Mouse (Mus musculus) neural tube, embryonic 15.5 days (tissue): ENCODE results near the gene Gls2. TPM values are rescaled to one million over a fixed set of nuclear protein-coding genes. Genes with fewer than 3 reads are reported as not detected.

Experiments
- ATAC-seq: fragments of 200-750 bp; cut with Nextera tagmentation; 2 replicates; pipeline ENCODE4 v1.8.0; 2017; ENCODE audit warnings: mild to moderate bottlenecking, moderate TSS enrichment, moderate library complexity; ENCODE audit not compliant: low FRiP score
- H3K27ac ChIP-seq: fragments of 300-500 bp; sonication (generic); replicated peaks from 2 replicates; pipeline ENCODE4 v1.5.1; 2015; ENCODE audit warnings: mild to moderate bottlenecking, inconsistent platforms
- H3K27me3 ChIP-seq: fragments of 300-500 bp; sonication (generic); replicated peaks from 2 replicates; pipeline ENCODE4 v1.6.1; 2015; ENCODE audit warnings: inconsistent platforms
- H3K36me3 ChIP-seq: fragments of 300-500 bp; sonication (generic); 2 replicates; pipeline ENCODE4 v1.6.1; 2015; ENCODE audit warnings: inconsistent platforms
- H3K4me1 ChIP-seq: fragments of 300-500 bp; sonication (generic); 2 replicates; pipeline ENCODE4 v1.6.1; 2015; ENCODE audit warnings: inconsistent platforms
- H3K4me2 ChIP-seq: fragments of 300-500 bp; sonication (generic); 2 replicates; pipeline ENCODE4 v1.6.1; 2015; ENCODE audit warnings: inconsistent platforms, mild to moderate bottlenecking, moderate library complexity
- H3K4me3 ChIP-seq: fragments of 300-500 bp; sonication (generic); replicated peaks from 2 replicates; pipeline ENCODE4 v1.5.1; 2015; ENCODE audit warnings: mild to moderate bottlenecking, inconsistent platforms
- H3K9ac ChIP-seq: fragments of 300-500 bp; sonication (generic); replicated peaks from 2 replicates; pipeline ENCODE4 v1.6.1; 2015; ENCODE audit warnings: mild to moderate bottlenecking, inconsistent platforms
- H3K9me3 ChIP-seq: fragments of 300-500 bp; sonication (generic); replicated peaks from 2 replicates; pipeline ENCODE4 v1.6.1; 2016; ENCODE audit warnings: inconsistent platforms
- WGBS: fragments of 180-500 bp; shearing (Covaris S2); methylation state at CpG from one replicate; pipeline ENCODE4 v1.1.7; 2015; ENCODE audit warnings: mixed read lengths; 5-methylcytosine and 5-hydroxymethylcytosine counted together
- polyA plus RNA-seq: library from polyadenylated mRNA; unstranded; fragments of >200 nt; fragmentation: Nextera tagmentation; extraction: Ambion mirVana; gene quantifications from 2 replicates; pipeline ENCODE4 v1.2.1, GENCODE M21; 2015

Gene Gls2
- polyA plus RNA-seq, 1 experiment from 2014 or later, result 2.8 TPM

- H3K36me3 ChIP-seq, result no peaks in the 10 kb centered on the region
- no peak overlapping the region for H3K4me3 ChIP-seq
- no peak for ATAC-seq
- no peaks in the 10 kb centered on the region for H3K4me1 ChIP-seq
- no peaks in the 10 kb centered on the region for H3K9me3 ChIP-seq
- H3K27ac ChIP-seq, result no peak overlapping the region
- H3K27me3 ChIP-seq, result 0 out of 2 replicates have a peak, but pooled peaks cover 5% of the 10 kb centered on the region
- H3K9ac ChIP-seq, result no peak overlapping the region
- H3K4me2 ChIP-seq, result no peak overlapping the region
- WGBS, result 95% methylated on average over 18 of the region's 18 CpGs
Measured at GRCm38 (mm10) chr10:128218387-128219117, 24.3 kb downstream of the Gls2 start.

- Histone ChIP-seq H3K27me3 (no peaks in the 10 kb centered on the region), H3K4me1 (no peaks in the 10 kb centered on the region), H3K9ac (no peak overlapping the region), H3K36me3 (no peaks in the 10 kb centered on the region), H3K9me3 (no peaks in the 10 kb centered on the region), H3K4me3 (no peak overlapping the region), H3K4me2 (no peak overlapping the region), H3K27ac (no peak overlapping the region)
- 71% methylated on average over 16 of the region's 16 CpGs for WGBS
- no peak for ATAC-seq
Measured at GRCm38 (mm10) chr10:128221533-128222286, 27.5 kb downstream of the Gls2 start.

GRCm38 (mm10) chr10:128225064-128225463, 30.8 kb downstream of the Gls2 start:
- no peaks in the 10 kb centered on the region for H3K27me3 ChIP-seq
- H3K9ac ChIP-seq, result no peak overlapping the region
- H3K9me3 ChIP-seq, result no peaks in the 10 kb centered on the region
- no peaks in the 10 kb centered on the region for H3K4me1 ChIP-seq
- H3K4me3 ChIP-seq, result no peak overlapping the region
- 58% methylated on average over 5 of the region's 5 CpGs for WGBS
- no peak overlapping the region for H3K4me2 ChIP-seq
- H3K27ac ChIP-seq, result no peak overlapping the region
- H3K36me3 ChIP-seq, result no peaks in the 10 kb centered on the region
- ATAC-seq, result no peak

GRCm38 (mm10) chr10:128225538-128225937, 31.3 kb downstream of the Gls2 start, which contains the start of gene Mip:
Gene Mip, plus strand, starts transcription at chr10:128225838.
- Histone ChIP-seq H3K4me1 (no peaks in the 10 kb centered on the region), H3K4me2 (no peak within 1 kb of the TSS), H3K9ac (no peak within 1 kb of the TSS), H3K27ac (no peak within 1 kb of the TSS), H3K9me3 (no peaks in the 10 kb centered on the region), H3K4me3 (no peak within 1 kb of the TSS), H3K36me3 (no peaks in the 10 kb centered on the region), H3K27me3 (no peaks in the 10 kb centered on the region)
- no peak for ATAC-seq
- 41% methylated on average over 4 of the region's 4 CpGs for WGBS

DNA sequence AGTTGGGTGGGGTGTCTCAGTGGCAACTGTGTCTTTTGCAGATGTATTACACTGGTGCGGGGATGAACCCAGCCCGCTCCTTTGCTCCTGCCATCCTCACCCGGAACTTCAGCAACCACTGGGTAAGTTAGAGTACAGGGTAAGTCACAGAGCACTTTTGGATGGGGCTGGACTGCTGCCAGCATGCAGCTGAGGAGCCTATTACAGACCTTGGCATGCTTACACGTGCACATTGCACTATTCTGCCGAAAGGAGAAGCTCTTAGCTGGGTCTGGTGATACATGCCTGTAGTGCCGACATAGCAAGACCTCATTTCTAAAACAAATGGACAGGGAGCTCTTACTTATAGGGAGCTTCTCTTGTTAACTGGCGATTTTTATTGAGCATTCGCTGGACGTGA, 33.3 kb downstream of the Gls2 start:
- Histone ChIP-seq H3K27me3 (no peaks in the 10 kb centered on the region), H3K4me2 (no peak overlapping the region), H3K36me3 (no peaks in the 10 kb centered on the region), H3K27ac (no peak overlapping the region), H3K9ac (no peak overlapping the region), H3K4me1 (peaks cover 7% of the 10 kb centered on the region), H3K9me3 (no peaks in the 10 kb centered on the region), H3K4me3 (no peak overlapping the region)
- WGBS, result 82% methylated on average over 9 of the region's 9 CpGs
- ATAC-seq, result no peak

DNA sequence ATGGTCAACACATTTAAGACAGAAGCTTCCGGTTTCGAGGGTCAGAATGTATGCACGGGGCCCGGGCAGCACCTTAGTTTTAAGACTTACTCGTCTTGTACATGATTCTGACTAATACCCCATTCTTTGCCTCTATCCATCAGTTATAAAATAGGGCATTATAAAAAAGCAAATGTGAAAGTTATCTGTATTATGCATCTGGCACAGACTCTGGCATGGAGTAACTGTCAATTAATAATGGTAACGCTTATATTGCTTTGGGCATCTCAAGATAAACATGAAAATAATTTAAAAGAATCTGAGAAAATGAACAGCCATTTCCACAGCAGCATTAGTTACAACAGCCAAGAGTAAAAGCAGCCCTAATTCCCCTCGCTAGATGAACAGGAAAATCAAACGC, 33.8 kb downstream of the Gls2 start:
- H3K9me3 ChIP-seq, result no peaks in the 10 kb centered on the region
- no peak overlapping the region for H3K9ac ChIP-seq
- H3K27ac ChIP-seq, result no peak overlapping the region
- H3K4me3 ChIP-seq, result no peak overlapping the region
- no peak overlapping the region for H3K4me2 ChIP-seq
- H3K27me3 ChIP-seq, result no peaks in the 10 kb centered on the region
- no peaks in the 10 kb centered on the region for H3K36me3 ChIP-seq
- WGBS, result 97% methylated on average over 8 of the region's 8 CpGs
- ATAC-seq, result no peak
- H3K4me1 ChIP-seq, result peaks cover 11% of the 10 kb centered on the region

- H3K9me3 ChIP-seq, result no peaks in the 10 kb centered on the region
- no peak overlapping the region for H3K9ac ChIP-seq
- no peak for ATAC-seq
- H3K36me3 ChIP-seq, result no peaks in the 10 kb centered on the region
- WGBS, result 77% methylated on average over 12 of the region's 12 CpGs
- no peak overlapping the region for H3K4me3 ChIP-seq
- no peak overlapping the region for H3K27ac ChIP-seq
- peaks cover 12% of the 10 kb centered on the region for H3K4me1 ChIP-seq
- H3K27me3 ChIP-seq, result no peaks in the 10 kb centered on the region
- H3K4me2 ChIP-seq, result no peak overlapping the region
Measured at GRCm38 (mm10) chr10:128230582-128230981, 36.3 kb downstream of the Gls2 start.

- no peak for ATAC-seq
- 0 out of 2 replicates have a peak overlapping the region, but pooled peaks have one; percentile 79 for H3K9ac ChIP-seq
- WGBS, result 16% methylated on average over 5 of the region's 5 CpGs
Measured at GRCm38 (mm10) chr10:128231146-128231545, 36.9 kb downstream of the Gls2 start.

GRCm38 (mm10) chr10:128231697-128232419, 37.6 kb downstream of the Gls2 start, which contains the start of gene Timeless:
Gene Timeless, plus strand, starts transcription at chr10:128232065.
- Histone ChIP-seq H3K27ac (peak within 1 kb of the TSS; percentile 94), H3K9ac (peak within 1 kb of the TSS; percentile 79), H3K4me1 (peaks cover 12% of the 10 kb centered on the region), H3K4me2 (peak within 1 kb of the TSS; percentile 73), H3K27me3 (no peaks in the 10 kb centered on the region), H3K36me3 (no peaks in the 10 kb centered on the region), H3K4me3 (peak within 1 kb of the TSS; percentile 88), H3K9me3 (no peaks in the 10 kb centered on the region)
- ATAC-seq, result peak; percentile 96
- under 1% methylated on average over 54 of the region's 58 CpGs for WGBS

More at GRCm38 (mm10) chr10:128231146-128231545, 36.9 kb downstream of the Gls2 start:
- Histone ChIP-seq H3K9me3 (no peaks in the 10 kb centered on the region), H3K4me2 (peak overlapping the region; percentile 73), H3K4me3 (peak overlapping the region; percentile 88), H3K27me3 (no peaks in the 10 kb centered on the region), H3K4me1 (peaks cover 12% of the 10 kb centered on the region), H3K36me3 (no peaks in the 10 kb centered on the region), H3K27ac (no peak overlapping the region; the same call in 1 of the 2 replicates)

- H3K27me3 ChIP-seq, result no peaks in the 10 kb centered on the region
- no peaks in the 10 kb centered on the region for H3K36me3 ChIP-seq
- H3K4me1 ChIP-seq, result peaks cover 12% of the 10 kb centered on the region
- H3K4me2 ChIP-seq, result peak overlapping the region; percentile 73
- under 1% methylated on average over 14 of the region's 14 CpGs for WGBS
- H3K9me3 ChIP-seq, result no peaks in the 10 kb centered on the region
- H3K9ac ChIP-seq, result peak overlapping the region; percentile 79
- peak overlapping the region; percentile 94 for H3K27ac ChIP-seq
- H3K4me3 ChIP-seq, result peak overlapping the region; percentile 88
- ATAC-seq, result peak; percentile 48
Measured at GRCm38 (mm10) chr10:128232420-128232985, 38.2 kb downstream of the Gls2 start.

DNA sequence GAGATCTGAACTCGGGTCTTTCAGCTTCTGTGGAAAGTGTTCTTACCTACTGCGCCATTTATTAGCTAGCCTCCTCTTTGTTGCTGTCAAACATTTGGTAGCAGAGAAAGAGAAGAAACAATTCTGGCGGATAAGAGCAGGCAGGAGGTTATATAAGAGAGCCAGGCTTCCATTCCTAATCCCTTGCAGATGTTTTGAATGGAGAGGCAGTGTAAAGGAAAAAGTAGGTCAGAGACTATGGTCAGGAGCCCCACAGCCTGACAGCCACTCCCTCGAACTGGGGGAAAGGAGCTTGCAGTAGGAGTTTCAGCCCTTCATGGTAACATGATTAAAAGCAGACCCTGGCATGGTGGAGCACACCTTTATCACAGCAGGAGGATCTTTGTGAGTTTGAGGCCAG, 42.1 kb downstream of the Gls2 start:
- Histone ChIP-seq H3K4me1 (peaks cover 12% of the 10 kb centered on the region), H3K9ac (no peak overlapping the region), H3K36me3 (peaks cover 9% of the 10 kb centered on the region; the same call in 1 of the 2 replicates), H3K4me3 (no peak overlapping the region), H3K27me3 (no peaks in the 10 kb centered on the region), H3K9me3 (no peaks in the 10 kb centered on the region), H3K4me2 (no peak overlapping the region), H3K27ac (no peak overlapping the region)
- 90% methylated on average over 4 of the region's 4 CpGs for WGBS
- ATAC-seq, result no peak
